Mouse (Mus musculus) right cerebral cortex, postnatal 14 days (tissue): ENCODE results near the gene Prss37.

Source experiments
- DNase-seq: peaks from one replicate; pipeline ENCODE4 v3.0.0; 2022

Gene Prss37

DNA sequence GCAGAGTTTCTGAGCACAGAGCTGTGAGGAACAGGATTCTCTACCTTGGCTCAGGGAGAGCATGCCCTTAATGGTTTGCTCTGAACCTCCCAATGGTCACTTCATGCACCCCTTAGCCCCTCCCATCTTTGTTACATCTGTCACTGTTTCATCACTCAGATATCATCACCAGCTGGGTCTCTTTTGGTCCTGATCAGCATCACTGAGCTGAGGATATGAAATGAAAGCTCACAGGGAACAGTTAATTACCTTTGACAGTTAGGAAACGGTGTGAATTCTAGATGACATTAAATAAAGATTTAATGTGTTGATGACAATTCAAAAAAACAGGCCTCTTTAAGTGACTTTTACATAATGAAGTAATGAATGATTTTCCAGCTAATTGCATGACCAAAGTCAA is at the start of gene Prss37:
Gene Prss37, minus strand, starts transcription at position 101 of the 400 bp plus-strand sequence.
- DNase-seq = no peak

DNA sequence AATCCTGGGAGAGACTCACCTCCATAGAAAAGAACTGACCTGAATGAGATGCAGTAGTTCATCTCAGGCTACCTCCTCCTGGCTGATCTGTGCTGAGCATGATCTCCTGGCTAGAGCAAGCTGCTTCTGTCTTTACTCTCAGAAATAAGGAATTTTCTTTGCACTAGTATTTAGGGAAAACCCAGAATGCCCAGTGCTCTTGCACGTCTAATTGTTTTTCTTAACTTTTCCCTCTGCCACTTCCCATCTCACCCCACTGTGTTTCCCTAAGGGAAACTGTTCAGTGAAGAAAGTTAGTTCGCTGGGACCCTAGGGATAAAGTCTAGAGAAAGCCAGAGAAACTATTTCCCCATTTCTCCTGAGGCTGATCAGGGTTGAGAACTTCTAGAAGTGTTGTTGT is 35.6 kb upstream of the Prss37 start, which contains the start of gene Olfr461:
Gene Olfr461, minus strand, starts transcription at position 101 of the 400 bp plus-strand sequence.
- DNase-seq = no peak

DNA sequence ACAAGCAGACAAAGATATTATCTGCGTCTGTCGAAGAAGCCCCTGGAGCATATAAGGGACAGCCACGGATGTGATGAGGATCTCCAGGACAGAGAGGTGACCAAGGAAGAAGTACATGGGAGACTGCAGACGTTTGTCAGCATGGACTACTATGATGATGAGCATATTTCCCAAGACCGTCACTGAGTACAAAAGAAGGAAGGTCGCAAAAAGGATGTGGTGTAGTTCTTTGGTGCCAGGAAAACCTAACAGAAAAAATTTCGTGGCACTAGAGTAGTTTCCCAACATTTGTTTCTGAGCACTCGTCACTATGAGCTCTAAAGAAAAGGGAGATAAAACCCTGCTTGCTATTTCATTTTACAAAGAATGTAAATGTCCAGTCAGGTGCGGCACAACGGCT is 25.4 kb upstream of the Prss37 start:
- DNase-seq = no peak

- no peak for DNase-seq
These were observed 26.1 kb downstream of the Prss37 start, which contains the start of gene Tas2r108 for GRCm38 (mm10) chr6:40493229-40493628. Gene Tas2r108, plus strand, starts transcription at chr6:40493529.

GRCm38 (mm10) chr6:40490933-40491332 is 28.4 kb downstream of the Prss37 start, which contains the start of gene Tas2r137:
Gene Tas2r137, plus strand, starts transcription at chr6:40491233.
- no peak for DNase-seq

DNA sequence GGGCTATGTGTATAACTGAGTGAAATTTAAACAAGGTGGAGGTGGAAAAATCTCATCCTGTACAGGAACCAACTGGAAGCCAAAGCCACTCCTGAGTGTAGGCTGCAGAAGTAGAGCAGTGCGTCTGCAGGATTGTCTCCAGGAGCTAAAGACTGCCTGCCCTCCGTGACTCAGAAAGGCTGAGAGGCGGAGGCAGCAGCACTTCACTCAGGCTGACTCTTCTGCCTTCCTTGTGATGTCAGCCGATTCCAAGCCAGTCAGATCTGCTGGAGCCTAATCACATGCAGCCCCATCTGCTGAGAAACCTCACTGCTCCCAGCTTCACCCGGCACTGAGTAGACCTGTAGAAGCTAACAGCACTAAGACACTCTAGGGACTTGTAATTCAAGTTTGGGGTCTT is 37.0 kb downstream of the Prss37 start:
- DNase-seq = no peak

DNA sequence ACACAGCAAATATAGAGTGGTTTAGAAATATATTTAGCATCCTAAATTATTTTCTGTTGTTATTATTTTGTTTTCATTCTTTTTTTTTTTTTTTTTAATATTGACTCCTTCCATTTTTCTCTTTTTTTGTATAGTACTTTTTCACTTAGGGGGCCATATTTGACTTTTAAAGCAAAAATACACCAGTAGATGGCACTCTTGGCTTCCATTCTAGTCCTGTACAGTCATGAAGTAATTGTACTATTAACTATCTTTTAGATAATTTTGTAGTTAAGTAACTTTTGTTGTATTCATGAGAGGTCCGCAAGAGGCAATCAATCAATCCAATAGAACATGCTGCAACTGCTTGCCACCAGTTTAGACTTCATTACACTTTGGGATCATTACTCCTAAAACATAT is 39.6 kb downstream of the Prss37 start:
- DNase-seq = no peak

DNA sequence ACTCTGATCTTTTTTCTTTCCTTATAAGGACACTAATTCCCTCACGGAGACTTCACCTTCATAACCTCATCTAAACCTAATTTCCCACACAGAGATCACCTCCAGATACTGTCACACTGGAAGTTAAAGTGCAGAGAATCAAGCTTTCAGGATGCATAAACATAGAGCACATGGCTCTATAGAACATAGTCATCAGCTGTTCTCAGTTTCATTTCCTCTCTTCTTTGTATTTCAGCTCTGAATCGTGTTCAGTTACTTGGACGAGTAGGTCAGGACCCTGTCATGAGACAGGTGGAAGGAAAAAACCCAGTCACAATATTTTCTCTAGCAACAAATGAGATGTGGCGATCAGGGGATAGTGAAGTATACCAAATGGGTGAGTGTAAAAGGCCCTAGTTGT is 43.2 kb downstream of the Prss37 start:
- no peak for DNase-seq

DNA sequence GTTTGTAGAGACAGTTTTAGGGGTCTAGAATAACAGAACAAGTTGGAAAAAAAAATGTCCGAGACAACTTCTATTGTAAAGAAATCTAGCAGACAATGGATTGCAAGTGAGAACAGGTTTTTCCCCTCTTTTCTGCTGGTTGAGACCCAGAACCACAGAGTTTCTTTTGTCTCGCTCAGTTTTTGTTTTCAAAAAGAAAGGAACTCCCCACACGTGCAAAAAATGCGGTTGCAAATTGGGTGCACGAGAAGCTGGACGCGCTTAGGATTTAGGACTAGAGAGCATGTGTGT is 47.6 kb downstream of the Prss37 start:
- DNase-seq = no peak

- peak; percentile 90 for DNase-seq
These were observed 48.2 kb downstream of the Prss37 start, which contains the start of gene Ssbp1 for GRCm38 (mm10) chr6:40470916-40471719. Gene Ssbp1, plus strand, starts transcription at chr6:40471352.

DNA sequence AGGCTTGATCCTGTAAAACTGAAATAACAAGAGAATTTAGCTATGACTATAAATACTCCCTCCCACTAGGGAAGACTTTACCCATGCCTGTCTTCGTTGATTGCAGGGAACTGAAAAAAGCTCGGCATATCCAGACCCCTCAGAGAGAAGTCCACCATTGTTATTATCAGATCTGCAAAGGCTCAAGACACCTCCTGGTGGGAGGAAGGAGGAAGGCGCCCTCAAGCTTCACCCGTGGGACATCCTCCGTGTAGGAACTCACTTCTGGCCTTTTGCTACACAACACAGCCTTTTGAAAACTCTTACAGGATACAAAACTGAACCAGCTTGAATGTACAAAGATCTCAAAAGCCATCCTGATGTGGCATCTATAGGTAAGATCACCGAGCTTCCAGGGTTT is 53.6 kb downstream of the Prss37 start:
- no peak for DNase-seq
